Mouse (Mus musculus): ENCODE results near the gene Rap1gap. TPM values are rescaled to one million over a fixed set of nuclear protein-coding genes. Genes with fewer than 3 reads are reported as not detected.

The Rap1gap gene
- polyA plus RNA-seq, 1 experiment from 2014 or later, result 8.7 TPM

- H3K36me3 ChIP-seq (ENCODE audit: control insufficient read depth, insufficient read depth, low read length), result no peaks in the 10 kb centered on the region
- H3K9ac ChIP-seq (ENCODE audit: low read length), result no peak overlapping the region
- H3K9me3 ChIP-seq (ENCODE audit: control insufficient read depth, low read length), result no peaks in the 10 kb centered on the region
- WGBS, result 53% methylated on average over 7 of the region's 7 CpGs
- peaks cover 6% of the 10 kb centered on the region; the same call in 1 of the 2 replicates for H3K27me3 ChIP-seq (ENCODE audit: control insufficient read depth, insufficient read depth, low read depth, low read length)
- no peak overlapping the region for H3K4me3 ChIP-seq (ENCODE audit: low read length)
- ATAC-seq (ENCODE audit: low read depth), result peak; percentile 16; the same call in 1 of the 2 replicates
- H3K27ac ChIP-seq (ENCODE audit: low read length), result peak overlapping the region; percentile 42
- peak overlapping the region; percentile 86 for H3K4me2 ChIP-seq (ENCODE audit: low read depth, low read length)
- peaks cover 5% of the 10 kb centered on the region; the same call in 1 of the 2 replicates for H3K4me1 ChIP-seq (replicated peaks; ENCODE audit: control insufficient read depth, insufficient read depth, low read length)
These were observed 42.0 kb downstream of the Rap1gap start for GRCm38 (mm10) chr4:137706510-137706909.

- Histone ChIP-seq H3K4me2 (ENCODE audit: low read depth, low read length) (peak overlapping the region; percentile 86), H3K4me1 (replicated peaks; ENCODE audit: control insufficient read depth, insufficient read depth, low read length) (peaks cover 5% of the 10 kb centered on the region; the same call in 1 of the 2 replicates), H3K4me3 (ENCODE audit: low read length) (peak overlapping the region; percentile 60), H3K9me3 (ENCODE audit: control insufficient read depth, low read length) (no peaks in the 10 kb centered on the region), H3K27ac (ENCODE audit: low read length) (no peak overlapping the region), H3K9ac (ENCODE audit: low read length) (peak overlapping the region; percentile 77), H3K36me3 (ENCODE audit: control insufficient read depth, insufficient read depth, low read length) (no peaks in the 10 kb centered on the region), H3K27me3 (ENCODE audit: control insufficient read depth, insufficient read depth, low read depth, low read length) (peaks cover 7% of the 10 kb centered on the region)
- peak; percentile 88 for ATAC-seq (ENCODE audit: low read depth)
- 3% methylated on average over 30 of the region's 52 CpGs for WGBS
These were observed 42.9 kb downstream of the Rap1gap start for GRCm38 (mm10) chr4:137707216-137707990.

DNA sequence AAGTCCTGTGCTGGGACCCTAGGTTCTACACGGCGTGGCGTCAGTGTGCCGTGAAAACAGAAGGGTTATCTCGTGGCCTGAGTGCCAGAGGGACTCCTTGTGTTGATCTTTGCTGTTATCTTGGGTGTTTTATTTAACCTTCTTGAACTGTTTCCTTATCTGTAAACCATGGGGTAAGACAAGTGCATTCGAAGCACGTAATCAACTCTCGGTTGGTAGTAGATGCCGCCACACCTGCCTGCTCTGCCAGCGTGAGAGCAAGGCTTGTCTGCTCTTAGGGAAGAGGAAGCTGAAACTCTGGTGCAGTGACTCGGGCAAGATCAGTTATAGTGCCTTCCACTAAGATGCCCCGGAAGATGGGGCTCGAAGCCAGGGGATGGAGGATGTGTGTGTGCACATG, 48.4 kb downstream of the Rap1gap start:
- Histone ChIP-seq H3K27ac (ENCODE audit: low read length) (no peak overlapping the region), H3K4me2 (ENCODE audit: low read depth, low read length) (no peak overlapping the region), H3K27me3 (ENCODE audit: control insufficient read depth, insufficient read depth, low read depth, low read length) (peaks cover 8% of the 10 kb centered on the region), H3K9me3 (ENCODE audit: control insufficient read depth, low read length) (no peaks in the 10 kb centered on the region), H3K4me1 (replicated peaks; ENCODE audit: control insufficient read depth, insufficient read depth, low read length) (peaks cover 9% of the 10 kb centered on the region; the same call in 1 of the 2 replicates), H3K4me3 (ENCODE audit: low read length) (no peak overlapping the region), H3K9ac (ENCODE audit: low read length) (no peak overlapping the region), H3K36me3 (ENCODE audit: control insufficient read depth, insufficient read depth, low read length) (no peaks in the 10 kb centered on the region)
- no peak for ATAC-seq (ENCODE audit: low read depth)
- WGBS, result 31% methylated on average over 13 of the region's 13 CpGs

DNA sequence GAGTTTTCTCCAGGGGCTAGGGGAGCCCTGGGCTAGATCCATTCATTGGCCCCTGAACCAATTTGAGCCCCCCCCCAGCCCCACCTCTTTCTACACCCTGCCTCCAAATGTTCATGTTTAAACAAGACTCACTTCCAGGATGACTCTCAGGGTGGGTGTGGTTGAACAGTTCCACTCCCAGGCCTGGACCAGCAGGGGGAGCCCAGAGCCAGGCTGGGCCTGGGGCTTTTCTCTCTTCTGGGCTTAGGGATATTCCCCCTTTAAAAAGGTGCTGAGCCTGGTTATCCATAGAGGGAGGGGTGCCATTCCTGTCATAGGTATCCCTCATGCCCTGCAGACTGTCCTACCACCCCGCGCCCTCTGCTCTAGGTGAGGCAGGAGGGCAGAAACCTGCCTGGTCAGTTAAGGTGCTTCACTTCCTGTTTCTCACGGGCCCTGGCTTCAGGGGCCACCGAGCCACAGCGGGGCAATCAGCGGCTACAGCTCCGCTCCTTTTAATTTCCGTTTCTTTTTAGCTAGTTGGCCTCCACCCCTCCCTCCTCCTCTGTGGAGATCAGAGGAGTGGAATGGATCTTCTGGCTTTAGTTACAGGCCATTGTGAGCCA, 49.6 kb downstream of the Rap1gap start:
- H3K27ac ChIP-seq (ENCODE audit: low read length), result no peak overlapping the region
- no peaks in the 10 kb centered on the region for H3K9me3 ChIP-seq (ENCODE audit: control insufficient read depth, low read length)
- H3K9ac ChIP-seq (ENCODE audit: low read length), result no peak overlapping the region
- peaks cover 6% of the 10 kb centered on the region for H3K27me3 ChIP-seq (ENCODE audit: control insufficient read depth, insufficient read depth, low read depth, low read length)
- H3K4me1 ChIP-seq (replicated peaks; ENCODE audit: control insufficient read depth, insufficient read depth, low read length), result peaks cover 11% of the 10 kb centered on the region
- no peaks in the 10 kb centered on the region for H3K36me3 ChIP-seq (ENCODE audit: control insufficient read depth, insufficient read depth, low read length)
- peak; percentile 37; the same call in 1 of the 2 replicates for ATAC-seq (ENCODE audit: low read depth)
- no peak overlapping the region for H3K4me3 ChIP-seq (ENCODE audit: low read length)
- 31% methylated on average over 8 of the region's 8 CpGs for WGBS
- H3K4me2 ChIP-seq (ENCODE audit: low read depth, low read length), result no peak overlapping the region

DNA sequence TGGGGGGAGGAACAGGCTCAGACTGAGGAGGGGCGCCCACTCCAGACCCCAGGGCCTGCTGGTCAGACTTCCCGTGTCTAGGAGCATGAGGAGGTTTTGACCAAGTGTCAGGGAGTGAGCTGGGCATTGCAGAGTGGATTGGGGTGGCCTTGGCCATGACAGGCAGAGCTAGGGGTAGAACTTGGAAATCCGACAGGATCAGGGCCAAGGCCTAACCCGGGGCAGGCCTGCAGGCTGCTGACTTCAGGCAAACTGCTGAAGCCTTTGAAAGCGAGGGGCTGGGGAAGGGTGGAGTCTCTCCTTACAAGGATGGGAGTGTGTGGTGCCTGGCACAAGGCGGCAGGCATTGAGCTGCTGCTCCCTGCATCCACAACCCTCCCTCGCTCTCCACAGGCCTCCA, 52.5 kb downstream of the Rap1gap start:
- no peak for ATAC-seq (ENCODE audit: low read depth)
- Histone ChIP-seq H3K27ac (ENCODE audit: low read length) (no peak overlapping the region), H3K4me3 (ENCODE audit: low read length) (no peak overlapping the region), H3K9me3 (ENCODE audit: control insufficient read depth, low read length) (no peaks in the 10 kb centered on the region), H3K27me3 (ENCODE audit: control insufficient read depth, insufficient read depth, low read depth, low read length) (peaks cover 11% of the 10 kb centered on the region), H3K36me3 (ENCODE audit: control insufficient read depth, insufficient read depth, low read length) (no peaks in the 10 kb centered on the region), H3K9ac (ENCODE audit: low read length) (no peak overlapping the region), H3K4me1 (replicated peaks; ENCODE audit: control insufficient read depth, insufficient read depth, low read length) (peaks cover 14% of the 10 kb centered on the region), H3K4me2 (ENCODE audit: low read depth, low read length) (no peak overlapping the region)
- 57% methylated on average over 7 of the region's 7 CpGs for WGBS

DNA sequence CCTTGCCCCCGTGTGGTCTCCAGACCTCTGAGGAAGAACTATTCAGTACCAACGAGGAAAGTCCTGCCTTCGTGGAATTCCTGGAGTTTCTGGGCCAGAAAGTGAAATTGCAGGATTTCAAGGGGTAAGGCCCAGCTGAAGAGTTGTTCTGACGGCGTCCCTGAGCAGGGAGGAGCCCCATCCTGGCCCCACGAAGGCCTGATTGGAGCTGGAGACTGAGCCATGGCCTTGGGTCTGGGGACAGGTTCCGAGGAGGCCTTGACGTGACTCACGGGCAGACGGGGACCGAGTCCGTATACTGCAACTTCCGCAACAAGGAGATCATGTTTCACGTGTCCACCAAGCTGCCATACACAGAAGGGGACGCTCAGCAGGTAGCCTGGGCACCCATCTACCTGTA, 53.1 kb downstream of the Rap1gap start:
- Histone ChIP-seq H3K9me3 (ENCODE audit: control insufficient read depth, low read length) (no peaks in the 10 kb centered on the region), H3K4me3 (ENCODE audit: low read length) (no peak overlapping the region), H3K27me3 (ENCODE audit: control insufficient read depth, insufficient read depth, low read depth, low read length) (peaks cover 9% of the 10 kb centered on the region), H3K4me2 (ENCODE audit: low read depth, low read length) (no peak overlapping the region), H3K4me1 (replicated peaks; ENCODE audit: control insufficient read depth, insufficient read depth, low read length) (peaks cover 14% of the 10 kb centered on the region), H3K9ac (ENCODE audit: low read length) (no peak overlapping the region), H3K27ac (ENCODE audit: low read length) (no peak overlapping the region), H3K36me3 (ENCODE audit: control insufficient read depth, insufficient read depth, low read length) (no peaks in the 10 kb centered on the region)
- no peak for ATAC-seq (ENCODE audit: low read depth)
- WGBS, result 59% methylated on average over 15 of the region's 15 CpGs

GRCm38 (mm10) chr4:137719378-137720077, 55.0 kb downstream of the Rap1gap start:
- Histone ChIP-seq H3K9me3 (ENCODE audit: control insufficient read depth, low read length) (no peaks in the 10 kb centered on the region), H3K4me3 (ENCODE audit: low read length) (no peak overlapping the region), H3K36me3 (ENCODE audit: control insufficient read depth, insufficient read depth, low read length) (no peaks in the 10 kb centered on the region), H3K4me1 (replicated peaks; ENCODE audit: control insufficient read depth, insufficient read depth, low read length) (peaks cover 6% of the 10 kb centered on the region), H3K9ac (ENCODE audit: low read length) (no peak overlapping the region), H3K4me2 (ENCODE audit: low read depth, low read length) (no peak overlapping the region), H3K27ac (ENCODE audit: low read length) (no peak overlapping the region), H3K27me3 (ENCODE audit: control insufficient read depth, insufficient read depth, low read depth, low read length) (peaks cover 19% of the 10 kb centered on the region)
- WGBS, result 28% methylated on average over 15 of the region's 15 CpGs
- no peak for ATAC-seq (ENCODE audit: low read depth)

- Histone ChIP-seq H3K4me3 (ENCODE audit: low read length) (no peak overlapping the region), H3K27me3 (ENCODE audit: control insufficient read depth, insufficient read depth, low read depth, low read length) (peaks cover 19% of the 10 kb centered on the region), H3K36me3 (ENCODE audit: control insufficient read depth, insufficient read depth, low read length) (no peaks in the 10 kb centered on the region), H3K4me1 (replicated peaks; ENCODE audit: control insufficient read depth, insufficient read depth, low read length) (peaks cover 6% of the 10 kb centered on the region), H3K9me3 (ENCODE audit: control insufficient read depth, low read length) (no peaks in the 10 kb centered on the region), H3K4me2 (ENCODE audit: low read depth, low read length) (no peak overlapping the region), H3K9ac (ENCODE audit: low read length) (no peak overlapping the region), H3K27ac (ENCODE audit: low read length) (no peak overlapping the region)
- no peak for ATAC-seq (ENCODE audit: low read depth)
- 82% methylated on average over 15 of the region's 15 CpGs for WGBS
These were observed 57.0 kb downstream of the Rap1gap start for GRCm38 (mm10) chr4:137721563-137721962.

DNA sequence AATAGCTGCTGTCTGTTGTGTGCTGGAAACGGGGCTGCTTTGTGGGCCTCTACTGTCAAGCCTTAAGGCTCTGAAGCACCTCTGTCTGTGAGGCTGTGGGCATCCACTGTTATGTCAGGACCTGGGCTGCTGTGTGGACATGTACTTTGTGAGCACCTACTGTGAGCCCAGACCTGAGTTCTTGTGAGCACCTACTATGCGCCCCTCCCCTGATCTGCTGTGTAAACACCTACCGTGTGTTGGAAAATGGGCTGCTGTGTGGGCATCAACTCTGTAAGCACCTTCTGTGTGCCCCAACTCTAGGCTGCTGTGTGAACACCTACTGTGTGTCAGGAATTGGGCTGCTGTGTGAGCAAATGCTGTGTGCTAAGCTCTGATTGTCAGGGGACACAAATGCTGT, 57.7 kb downstream of the Rap1gap start:
- 75% methylated on average over 3 of the region's 3 CpGs for WGBS

More for the DNA sequence above, 57.7 kb downstream of the Rap1gap start:
- H3K27me3 ChIP-seq (ENCODE audit: control insufficient read depth, insufficient read depth, low read depth, low read length), result peaks cover 19% of the 10 kb centered on the region
- H3K9me3 ChIP-seq (ENCODE audit: control insufficient read depth, low read length), result no peaks in the 10 kb centered on the region
- no peak overlapping the region for H3K4me3 ChIP-seq (ENCODE audit: low read length)
- ATAC-seq (ENCODE audit: low read depth), result no peak
- H3K4me1 ChIP-seq (replicated peaks; ENCODE audit: control insufficient read depth, insufficient read depth, low read length), result peaks cover 6% of the 10 kb centered on the region
- no peaks in the 10 kb centered on the region for H3K36me3 ChIP-seq (ENCODE audit: control insufficient read depth, insufficient read depth, low read length)
- H3K27ac ChIP-seq (ENCODE audit: low read length), result no peak overlapping the region
- no peak overlapping the region for H3K9ac ChIP-seq (ENCODE audit: low read length)
- H3K4me2 ChIP-seq (ENCODE audit: low read depth, low read length), result no peak overlapping the region

Measured in lung, embryonic 16.5 days (tissue).